Mouse (Mus musculus): Measurements from ENCODE around the gene Ndufa4l2. TPM values are rescaled to one million over a fixed set of nuclear protein-coding genes. Genes with fewer than 3 reads are reported as not detected.
A peak's percentile ranks its signal among the peaks of the same experiment; 100 is the strongest.

The Ndufa4l2 gene
- polyA plus RNA-seq, 1 experiment from 2014 or later, result 311 TPM

DNA sequence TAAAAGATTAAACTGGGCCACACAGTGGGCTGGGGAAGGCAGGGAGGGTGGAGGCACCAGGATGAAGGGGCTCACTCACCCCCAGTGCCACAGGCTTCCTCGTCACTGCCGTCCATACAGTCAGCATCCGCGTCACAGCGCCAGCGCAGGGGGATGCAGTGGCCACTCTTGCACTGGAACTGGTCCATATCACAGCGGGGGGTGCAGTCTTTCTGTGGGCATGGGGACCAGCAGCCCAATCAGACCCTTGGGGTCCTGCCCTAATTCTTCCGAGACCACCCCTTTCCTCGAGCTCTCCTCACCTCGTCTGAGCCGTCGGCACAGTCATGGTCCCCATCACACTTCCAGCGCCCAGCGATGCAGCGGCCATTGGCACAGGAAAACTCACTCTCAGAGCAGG is 33.5 kb downstream of the Ndufa4l2 start:
- no peak overlapping the region for H3K4me3 ChIP-seq (replicated peaks)
- no peaks in the 10 kb centered on the region for H3K27me3 ChIP-seq
- H3K4me1 ChIP-seq, result no peaks in the 10 kb centered on the region
- H3K36me3 ChIP-seq, result peaks cover 100% of the 10 kb centered on the region
- no peaks in the 10 kb centered on the region for H3K9me3 ChIP-seq (replicated peaks)
- WGBS, result 95% methylated on average over 15 of the region's 15 CpGs
- no peak for ATAC-seq (ENCODE audit: insufficient number of reproducible peaks, low FRiP score, low TSS enrichment, low read depth)
- no peak overlapping the region for H3K9ac ChIP-seq
- H3K27ac ChIP-seq (replicated peaks), result no peak overlapping the region; the same call in 1 of the 2 replicates
- no peak overlapping the region for H3K4me2 ChIP-seq (replicated peaks)

DNA sequence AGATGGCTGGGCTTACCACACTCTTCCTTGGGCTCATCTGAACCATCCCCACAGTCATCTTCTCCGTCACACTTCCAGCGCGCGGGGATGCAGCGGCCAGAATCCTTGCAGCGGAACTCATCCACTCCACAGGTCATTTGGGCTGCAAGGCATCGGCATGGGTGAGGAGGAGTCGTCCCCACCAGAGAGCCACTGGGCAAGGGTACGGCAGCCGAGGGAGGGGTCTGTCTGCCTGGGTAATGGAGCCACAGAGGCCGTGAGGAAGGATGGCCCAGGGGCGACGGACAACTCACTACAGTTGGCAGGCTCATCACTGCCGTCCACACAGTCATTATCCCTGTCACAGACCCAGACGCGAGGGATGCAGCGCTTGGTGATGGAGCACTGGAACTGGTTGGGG is 35.1 kb downstream of the Ndufa4l2 start:
- H3K9ac ChIP-seq, result no peak overlapping the region
- no peak overlapping the region for H3K27ac ChIP-seq (replicated peaks)
- no peaks in the 10 kb centered on the region for H3K4me1 ChIP-seq
- H3K36me3 ChIP-seq, result peaks cover 100% of the 10 kb centered on the region
- no peak overlapping the region for H3K4me3 ChIP-seq (replicated peaks)
- H3K27me3 ChIP-seq, result no peaks in the 10 kb centered on the region
- H3K4me2 ChIP-seq (replicated peaks), result no peak overlapping the region
- no peaks in the 10 kb centered on the region for H3K9me3 ChIP-seq (replicated peaks)
- 86% methylated on average over 17 of the region's 17 CpGs for WGBS
- no peak for ATAC-seq (ENCODE audit: insufficient number of reproducible peaks, low FRiP score, low TSS enrichment, low read depth)

GRCm38 (mm10) chr10:127555703-127556102 is 40.9 kb downstream of the Ndufa4l2 start:
- Histone ChIP-seq H3K27me3 (no peaks in the 10 kb centered on the region), H3K27ac (replicated peaks) (no peak overlapping the region), H3K4me1 (no peaks in the 10 kb centered on the region), H3K4me3 (replicated peaks) (no peak overlapping the region), H3K36me3 (peaks cover 100% of the 10 kb centered on the region), H3K9ac (no peak overlapping the region), H3K9me3 (replicated peaks) (no peaks in the 10 kb centered on the region), H3K4me2 (replicated peaks) (no peak overlapping the region)
- WGBS, result 75% methylated on average over 18 of the region's 18 CpGs
- ATAC-seq (ENCODE audit: insufficient number of reproducible peaks, low FRiP score, low TSS enrichment, low read depth), result no peak

- Histone ChIP-seq H3K27ac (replicated peaks) (no peak overlapping the region), H3K4me2 (replicated peaks) (no peak overlapping the region), H3K4me3 (replicated peaks) (no peak overlapping the region), H3K4me1 (no peaks in the 10 kb centered on the region), H3K27me3 (no peaks in the 10 kb centered on the region), H3K36me3 (peaks cover 100% of the 10 kb centered on the region), H3K9me3 (replicated peaks) (no peaks in the 10 kb centered on the region), H3K9ac (no peak overlapping the region)
- ATAC-seq (ENCODE audit: insufficient number of reproducible peaks, low FRiP score, low TSS enrichment, low read depth), result no peak
- 91% methylated on average over 13 of the region's 13 CpGs for WGBS
Observed at GRCm38 (mm10) chr10:127557397-127557796, 42.6 kb downstream of the Ndufa4l2 start.

DNA sequence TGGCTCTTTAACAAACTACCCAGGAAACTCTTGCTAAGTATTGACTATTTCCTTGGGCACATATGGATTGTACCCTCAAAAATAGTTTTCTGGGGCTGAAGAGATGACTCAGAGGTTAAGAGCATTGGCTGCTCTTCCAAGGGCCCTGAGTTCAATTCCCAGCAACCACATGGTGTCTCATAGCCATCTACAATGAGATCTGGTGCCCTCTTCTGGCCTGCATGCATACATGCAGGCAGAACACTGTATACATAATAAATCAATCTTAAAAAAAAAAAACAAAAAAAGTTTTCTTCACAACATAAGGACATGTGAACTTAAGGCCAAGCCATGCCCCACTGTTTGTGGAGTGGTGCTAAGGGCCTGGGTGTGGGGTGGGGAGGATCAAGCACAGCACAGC is 46.4 kb downstream of the Ndufa4l2 start:
- Histone ChIP-seq H3K9me3 (replicated peaks) (no peaks in the 10 kb centered on the region), H3K4me2 (replicated peaks) (no peak overlapping the region), H3K27me3 (no peaks in the 10 kb centered on the region), H3K4me3 (replicated peaks) (no peak overlapping the region), H3K36me3 (peaks cover 91% of the 10 kb centered on the region), H3K27ac (replicated peaks) (no peak overlapping the region), H3K9ac (no peak overlapping the region), H3K4me1 (peaks cover 9% of the 10 kb centered on the region)
- ATAC-seq (ENCODE audit: insufficient number of reproducible peaks, low FRiP score, low TSS enrichment, low read depth), result no peak

DNA sequence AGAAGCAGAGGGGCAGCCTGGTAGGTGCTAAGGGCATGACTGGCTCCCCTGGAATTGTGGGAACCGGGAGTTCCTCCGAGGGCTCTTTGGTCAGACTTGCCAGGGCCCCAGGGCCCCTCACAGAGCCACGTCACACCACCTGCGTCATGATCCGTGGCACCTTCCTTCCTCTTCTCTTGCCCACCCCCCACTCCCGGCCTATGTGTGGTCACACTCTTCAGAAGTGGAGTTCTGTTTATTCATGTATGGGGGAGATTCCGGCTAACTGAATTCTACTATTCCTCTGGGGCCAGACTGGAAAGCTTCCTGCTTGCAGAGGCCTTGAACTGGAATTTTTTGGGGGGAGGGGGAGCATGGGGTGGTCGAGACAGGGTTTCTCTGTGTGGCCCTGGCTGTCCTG is 49.1 kb downstream of the Ndufa4l2 start:
- Histone ChIP-seq H3K9me3 (replicated peaks) (no peaks in the 10 kb centered on the region), H3K36me3 (peaks cover 87% of the 10 kb centered on the region), H3K27me3 (no peaks in the 10 kb centered on the region), H3K4me2 (replicated peaks) (no peak overlapping the region), H3K4me1 (peaks cover 9% of the 10 kb centered on the region), H3K4me3 (replicated peaks) (no peak overlapping the region), H3K9ac (no peak overlapping the region), H3K27ac (replicated peaks) (peak overlapping the region; percentile 51)
- 0 out of 2 replicates have a peak, but pooled peaks have one; percentile 3 for ATAC-seq (ENCODE audit: insufficient number of reproducible peaks, low FRiP score, low TSS enrichment, low read depth)
- WGBS, result 69% methylated on average over 8 of the region's 8 CpGs

DNA sequence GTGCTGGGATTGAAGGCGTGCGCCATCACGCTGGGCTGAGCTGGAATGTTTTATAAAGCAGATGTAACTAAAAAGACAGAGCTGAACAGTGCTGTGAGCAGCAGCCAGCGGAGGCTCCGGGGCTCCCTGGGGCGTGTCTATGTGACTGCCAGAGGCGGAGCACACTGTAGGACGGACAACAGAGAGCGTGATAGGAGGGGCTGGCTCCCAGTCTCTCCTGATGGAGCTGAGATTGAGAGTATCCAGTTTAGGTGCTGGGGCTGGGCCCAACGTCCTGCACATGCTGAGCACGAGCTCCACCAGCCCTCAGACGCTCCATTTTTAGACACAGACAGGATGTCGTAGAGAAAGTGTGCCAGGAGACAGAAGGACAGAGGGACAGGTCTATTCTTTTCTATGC is 49.5 kb downstream of the Ndufa4l2 start:
- WGBS, result 39% methylated on average over 13 of the region's 13 CpGs
- Histone ChIP-seq H3K4me3 (replicated peaks) (no peak overlapping the region), H3K9me3 (replicated peaks) (no peaks in the 10 kb centered on the region), H3K27ac (replicated peaks) (peak overlapping the region; percentile 11; the same call in 1 of the 2 replicates), H3K9ac (no peak overlapping the region), H3K4me2 (replicated peaks) (no peak overlapping the region), H3K36me3 (peaks cover 87% of the 10 kb centered on the region), H3K27me3 (no peaks in the 10 kb centered on the region), H3K4me1 (peaks cover 9% of the 10 kb centered on the region)
- ATAC-seq (ENCODE audit: insufficient number of reproducible peaks, low FRiP score, low TSS enrichment, low read depth), result peak; percentile 48; the same call in 1 of the 2 replicates

Other genes with a start within 250 kb of the Ndufa4l2 start
- gene Dctn2, start 248.6 kb upstream of the Ndufa4l2 start, polyA plus RNA-seq (2015; fragmentation: Nextera tagmentation; extraction: Ambion mirVana), result 206 and 212 TPM in 2 replicates
- gene Mbd6, start 225.9 kb upstream of the Ndufa4l2 start, polyA plus RNA-seq (2015; fragmentation: Nextera tagmentation; extraction: Ambion mirVana), result 19.6 and 20.8 TPM in 2 replicates
- 101 and 105 TPM in 2 replicates for gene Mars, start 203.2 kb upstream of the Ndufa4l2 start, polyA plus RNA-seq (2015; fragmentation: Nextera tagmentation; extraction: Ambion mirVana)
- gene Arhgap9, start 193.0 kb upstream of the Ndufa4l2 start, polyA plus RNA-seq (2015; fragmentation: Nextera tagmentation; extraction: Ambion mirVana), result 5.1 and 5.2 TPM in 2 replicates
- 15.7 and 16.1 TPM in 2 replicates for gene Gli1, start 173.0 kb upstream of the Ndufa4l2 start, polyA plus RNA-seq (2015; fragmentation: Nextera tagmentation; extraction: Ambion mirVana)
- 0.05 and 0.07 TPM in 2 replicates for gene Inhbe, start 160.6 kb upstream of the Ndufa4l2 start, polyA plus RNA-seq (2015; fragmentation: Nextera tagmentation; extraction: Ambion mirVana)
- gene Inhbc, start 144.5 kb upstream of the Ndufa4l2 start, polyA plus RNA-seq (2015; fragmentation: Nextera tagmentation; extraction: Ambion mirVana), result 0.12 TPM in 1 of 2 replicates, not detected in the other
- gene R3hdm2, start 134.6 kb upstream of the Ndufa4l2 start, polyA plus RNA-seq (2015; fragmentation: Nextera tagmentation; extraction: Ambion mirVana), result 40.0 and 40.1 TPM in 2 replicates
- gene Stac3, start 13.3 kb upstream of the Ndufa4l2 start, polyA plus RNA-seq (2015; fragmentation: Nextera tagmentation; extraction: Ambion mirVana), result 22.7 and 26.0 TPM in 2 replicates
- 106 and 116 TPM in 2 replicates for gene Shmt2, start 7.5 kb downstream of the Ndufa4l2 start, polyA plus RNA-seq (2015; fragmentation: Nextera tagmentation; extraction: Ambion mirVana)
- gene Nxph4, start 19.6 kb downstream of the Ndufa4l2 start, polyA plus RNA-seq (2015; fragmentation: Nextera tagmentation; extraction: Ambion mirVana), result 8.0 and 9.2 TPM in 2 replicates
- 161 and 163 TPM in 2 replicates for gene Lrp1, start 106.2 kb downstream of the Ndufa4l2 start, polyA plus RNA-seq (2015; fragmentation: Nextera tagmentation; extraction: Ambion mirVana)
- gene Stat6, start 128.0 kb downstream of the Ndufa4l2 start, polyA plus RNA-seq (2015; fragmentation: Nextera tagmentation; extraction: Ambion mirVana), result 35.3 and 36.2 TPM in 2 replicates
- 10.1 and 11.3 TPM in 2 replicates for gene Nemp1, start 151.9 kb downstream of the Ndufa4l2 start, polyA plus RNA-seq (2015; fragmentation: Nextera tagmentation; extraction: Ambion mirVana)
- 30.8 and 33.2 TPM in 2 replicates for gene Nab2, start 153.6 kb downstream of the Ndufa4l2 start, polyA plus RNA-seq (2015; fragmentation: Nextera tagmentation; extraction: Ambion mirVana)
- 0.49 and 0.57 TPM in 2 replicates for gene Myo1a, start 190.2 kb downstream of the Ndufa4l2 start, polyA plus RNA-seq (2015; fragmentation: Nextera tagmentation; extraction: Ambion mirVana)
- gene Tac2, start 209.5 kb downstream of the Ndufa4l2 start, polyA plus RNA-seq (2015; fragmentation: Nextera tagmentation; extraction: Ambion mirVana), result 0.25 TPM in 1 of 2 replicates, not detected in the other
- gene Zbtb39, start 224.6 kb downstream of the Ndufa4l2 start, polyA plus RNA-seq (2015; fragmentation: Nextera tagmentation; extraction: Ambion mirVana), result 3.1 and 3.2 TPM in 2 replicates
- 1.5 and 2.0 TPM in 2 replicates for gene Gpr182, start 236.8 kb downstream of the Ndufa4l2 start, polyA plus RNA-seq (2015; fragmentation: Nextera tagmentation; extraction: Ambion mirVana)
- gene Rdh1, start 244.8 kb downstream of the Ndufa4l2 start, polyA plus RNA-seq (2015; fragmentation: Nextera tagmentation; extraction: Ambion mirVana), result 0.36 and 0.38 TPM in 2 replicates
- gene Rdh16f1, start 244.8 kb downstream of the Ndufa4l2 start, polyA plus RNA-seq (2015; fragmentation: Nextera tagmentation; extraction: Ambion mirVana), result 1.9 and 2.1 TPM in 2 replicates